In the genomic region with DNA sequence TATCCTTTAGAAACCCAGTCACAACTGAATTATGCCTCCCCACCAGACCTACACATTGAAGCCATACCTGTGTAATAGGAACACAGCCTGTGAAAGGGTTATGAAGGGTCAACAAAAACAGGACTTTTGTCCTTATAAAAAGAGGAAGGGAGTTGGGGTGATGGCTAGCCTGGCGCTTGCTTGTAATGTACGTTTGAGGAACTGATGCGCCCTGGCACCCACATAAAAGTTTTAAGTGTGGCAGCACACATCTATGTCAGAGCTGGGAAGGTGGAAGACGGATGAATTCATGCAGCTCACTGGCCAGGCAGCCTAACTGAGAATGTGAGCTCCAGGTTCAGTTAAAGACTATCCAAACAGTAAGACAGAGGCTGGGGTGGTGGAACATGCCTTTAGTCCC, we compare ENCODE assay signal across 19 mouse cellular contexts.
"Had no signal": no experiment of that assay in that cellular context is flagged by ENCODE, and none has a peak within 500 bp of the region (broad histone marks: within the 10 kb centered on the region; RNA-seq: fewer than 3 reads in every experiment).

No protein-coding gene starts in this region.

- H3K4me3 ChIP-seq: intestine, embryonic 15.5 days; left cerebral cortex, adult 2 months; lung, embryonic 15.5 days; megakaryocyte, embryonic 14.5 days; midbrain, embryonic 10.5 days; midbrain, embryonic 13.5 days had no signal

- DNase-seq: kidney, adult 11 months; kidney, adult 8-10 months; kidney, postnatal 36 days; layer of hippocampus, postnatal 36 days; lung, postnatal 14 days; right cerebral cortex, adult 18-20 months; right cerebral cortex, postnatal 14 days; right cerebral cortex, postnatal 4 days; thymus, postnatal 36 days had no signal

- H3K27me3 ChIP-seq: intestine, embryonic 15.5 days; lung, embryonic 15.5 days; megakaryocyte, embryonic 14.5 days; midbrain, embryonic 13.5 days had no signal

- H3K9me3 ChIP-seq: intestine, embryonic 15.5 days; lung, embryonic 15.5 days; megakaryocyte, embryonic 14.5 days; midbrain, embryonic 10.5 days; midbrain, embryonic 13.5 days had no signal

- H3K9ac ChIP-seq: intestine, embryonic 15.5 days; liver, embryonic 14.5 days; lung, embryonic 15.5 days; midbrain, embryonic 13.5 days had no signal

- H3K4me2 ChIP-seq: intestine, embryonic 15.5 days; lung, embryonic 15.5 days; midbrain, embryonic 13.5 days had no signal

- H3K27ac ChIP-seq: intestine, embryonic 15.5 days; kidney, postnatal 0 days; left cerebral cortex, adult 2 months; liver, embryonic 14.5 days; lung, embryonic 15.5 days; midbrain, embryonic 10.5 days; midbrain, embryonic 13.5 days; stomach, postnatal 0 days had no signal

- H3K4me1 ChIP-seq: intestine, embryonic 15.5 days; lung, embryonic 15.5 days; megakaryocyte, embryonic 14.5 days; midbrain, embryonic 10.5 days; midbrain, embryonic 13.5 days had no signal

- ATAC-seq: intestine, embryonic 15.5 days; midbrain, embryonic 13.5 days; midbrain, embryonic 16.5 days had no signal
